10 mouse cellular contexts compared by ENCODE assay signal in genomic region chr11:60168780-60169179, GRCm38 (mm10). TPM values are rescaled to one million over a fixed set of nuclear protein-coding genes. Genes with fewer than 3 reads are reported as not detected.
DNase-seq lines count a peak whose midpoint lies in the region; ATAC-seq and TF ChIP-seq lines count a peak whose summit lies in the region.
"Had no signal": no experiment of that assay in that cellular context is flagged by ENCODE, and none has a peak within 500 bp of the region (broad histone marks: within the 10 kb centered on the region; RNA-seq: fewer than 3 reads in every experiment).

No protein-coding gene starts in this region.

- no peaks in the 10 kb centered on the region for H3K27me3 ChIP-seq in lung, embryonic 14.5 days (ENCODE audit: insufficient read depth, low read length)
- no peaks in the 10 kb centered on the region for H3K27me3 ChIP-seq in forebrain, embryonic 11.5 days (ENCODE audit: control insufficient read depth, insufficient read depth, low read length)
- H3K27me3 ChIP-seq in hindbrain, embryonic 13.5 days: no peaks in the 10 kb centered on the region

- no peak for DNase-seq in lung, embryonic 14.5 days
- no peak for DNase-seq in lung, adult 18-20 months
- no peak for DNase-seq in forebrain, embryonic 11.5 days (ENCODE audit: low spot score)
- DNase-seq in retina, embryonic 14.5 days (ENCODE audit: low spot score): peak; percentile 11
- DNase-seq in thymus, postnatal 36 days: no peak
- no peak for DNase-seq in thymus, adult 18-20 months
- DNase-seq: right cerebral cortex, postnatal 4 days had no signal

- no peak for TF ChIP-seq CTCF in lung, embryonic 14.5 days (IDR thresholded peaks at IDR 0.05; ENCODE audit: low read depth)

- H3K36me3 ChIP-seq in lung, embryonic 14.5 days (ENCODE audit: insufficient read depth): 0 out of 2 replicates have a peak, but pooled peaks cover 14% of the 10 kb centered on the region
- H3K36me3 ChIP-seq in forebrain, embryonic 11.5 days (ENCODE audit: control insufficient read depth, insufficient read depth, low read length): no peaks in the 10 kb centered on the region; the same call in 1 of the 2 replicates
- peaks cover under 1% of the 10 kb centered on the region; the same call in 1 of the 2 replicates for H3K36me3 ChIP-seq in hindbrain, embryonic 13.5 days

- WGBS in lung, embryonic 14.5 days: 15% methylated on average over 9 of the region's 9 CpGs
- 41% methylated on average over 9 of the region's 9 CpGs for WGBS in forebrain, embryonic 11.5 days
- 27% methylated on average over 9 of the region's 9 CpGs for WGBS in hindbrain, embryonic 13.5 days

- 0 out of 2 replicates have a peak overlapping the region, but pooled peaks have one; percentile 7 for H3K4me2 ChIP-seq in lung, embryonic 14.5 days
- H3K4me2 ChIP-seq in forebrain, embryonic 11.5 days (ENCODE audit: low read depth, low read length, severe bottlenecking): no peak overlapping the region
- no peak overlapping the region; the same call in 1 of the 2 replicates for H3K4me2 ChIP-seq in hindbrain, embryonic 13.5 days

- peak overlapping the region; percentile 69 for H3K27ac ChIP-seq in lung, embryonic 14.5 days (ENCODE audit: low read depth)
- peak overlapping the region; percentile 46; the same call in 1 of the 2 replicates for H3K27ac ChIP-seq in forebrain, embryonic 11.5 days (ENCODE audit: low read depth, low read length)
- peak overlapping the region; percentile 83 for H3K27ac ChIP-seq in hindbrain, embryonic 13.5 days

- no peak overlapping the region for H3K4me3 ChIP-seq in lung, embryonic 14.5 days (ENCODE audit: low read depth, low read length)
- no peak overlapping the region for H3K4me3 ChIP-seq in forebrain, embryonic 11.5 days (ENCODE audit: low read depth, low read length)
- no peak overlapping the region for H3K4me3 ChIP-seq in hindbrain, embryonic 13.5 days

- ATAC-seq in lung, embryonic 14.5 days (ENCODE audit: insufficient read depth): no peak
- no peak for ATAC-seq in forebrain, embryonic 11.5 days (replicated peaks; ENCODE audit: low FRiP score)
- ATAC-seq in hindbrain, embryonic 13.5 days (ENCODE audit: low FRiP score): no peak
- ATAC-seq in erythroid progenitor cell, adult 5-6 weeks (replicated peaks; ENCODE audit: low FRiP score, poor library complexity, severe bottlenecking): no peak

- no peak overlapping the region for H3K9ac ChIP-seq in lung, embryonic 14.5 days
- peak overlapping the region; percentile 16 for H3K9ac ChIP-seq in forebrain, embryonic 11.5 days (ENCODE audit: low read length)
- H3K9ac ChIP-seq in hindbrain, embryonic 13.5 days: peak overlapping the region; percentile 64

- no peaks in the 10 kb centered on the region for H3K9me3 ChIP-seq in lung, embryonic 14.5 days (ENCODE audit: low read depth, low read length)
- no peaks in the 10 kb centered on the region for H3K9me3 ChIP-seq in forebrain, embryonic 11.5 days (ENCODE audit: control insufficient read depth, low read length)
- no peaks in the 10 kb centered on the region for H3K9me3 ChIP-seq in hindbrain, embryonic 13.5 days
- H3K9me3 ChIP-seq: G1E had no signal

- H3K4me1 ChIP-seq in lung, embryonic 14.5 days (ENCODE audit: insufficient read depth): peaks cover 34% of the 10 kb centered on the region
- peaks cover 11% of the 10 kb centered on the region; the same call in 1 of the 2 replicates for H3K4me1 ChIP-seq in forebrain, embryonic 11.5 days (replicated peaks; ENCODE audit: control insufficient read depth, insufficient read depth, low read length)
- peaks cover 93% of the 10 kb centered on the region for H3K4me1 ChIP-seq in hindbrain, embryonic 13.5 days (replicated peaks)

RNA-seq across cellular contexts. Expression of gene Srebf1, which starts 53.6 kb away (rescaled TPM):
- polyA plus RNA-seq in lung, embryonic 14.5 days (2014; fragmentation: Nextera tagmentation; extraction: Ambion mirVana): 73.9 and 77.2 TPM in 2 replicates
- polyA plus RNA-seq in forebrain, embryonic 11.5 days (2014; fragmentation: Nextera tagmentation; extraction: Ambion mirVana): 63.9 and 68.7 TPM in 2 replicates
- 38.2 and 43.9 TPM in 2 replicates for polyA plus RNA-seq in hindbrain, embryonic 13.5 days (2015; fragmentation: Nextera tagmentation; extraction: Ambion mirVana)
- total RNA-seq in erythroid progenitor cell, adult 5-6 weeks (2015; ENCODE audit: low replicate concordance): 6.3 and 10.8 TPM in 2 replicates
- total RNA-seq in erythroid progenitor cell, adult 5-6 weeks (2017; ENCODE audit: low replicate concordance): 10.7 and 34.9 TPM in 2 replicates
